Mouse (Mus musculus) cortical plate, adult 2 months (tissue): ENCODE measurements around the gene Rexo1.

ENCODE experiments used
- CTCF ChIP-seq: fragments of 200-500 bp; IDR thresholded peaks from 2 replicates; pipeline ENCODE4 v1.5.1; 2011; ENCODE audit warnings: mild to moderate bottlenecking, control low read depth, low read length; ENCODE audit not compliant: insufficient read depth; ENCODE audit errors: extremely low read depth
- POLR2A ChIP-seq: fragments of 200-500 bp; IDR thresholded peaks from 2 replicates; pipeline ENCODE4 v1.6.1; 2011; ENCODE audit warnings: mild to moderate bottlenecking, low read length, control low read depth; ENCODE audit not compliant: insufficient read depth; ENCODE audit errors: extremely low read depth

- TF ChIP-seq CTCF (no peak), POLR2A (no peak)
Observed at GRCm38 (mm10) chr10:80569664-80570066, 8.3 kb upstream of the Rexo1 start.
